Mouse (Mus musculus) hindbrain, embryonic 13.5 days (tissue): ENCODE results near the gene Lhfpl2. TPM values are rescaled to one million over a fixed set of nuclear protein-coding genes. Genes with fewer than 3 reads are reported as not detected.

Experiments used
- ATAC-seq: fragments of 200-750 bp; cut with Nextera tagmentation; 2 replicates; pipeline ENCODE4 v1.8.0; 2017; ENCODE audit warnings: moderate TSS enrichment; ENCODE audit not compliant: low FRiP score
- H3K27ac ChIP-seq: fragments of 300-500 bp; sonication (generic); 2 replicates; pipeline ENCODE4 v1.5.1; 2015; ENCODE audit warnings: inconsistent platforms, mild to moderate bottlenecking, moderate library complexity
- H3K27me3 ChIP-seq: fragments of 300-500 bp; sonication (generic); 2 replicates; pipeline ENCODE4 v1.6.1; 2015; ENCODE audit warnings: mild to moderate bottlenecking, inconsistent platforms
- H3K36me3 ChIP-seq: fragments of 300-500 bp; sonication (generic); 2 replicates; pipeline ENCODE4 v1.6.1; 2015; ENCODE audit warnings: mild to moderate bottlenecking, inconsistent platforms
- H3K4me1 ChIP-seq: fragments of 300-500 bp; sonication (generic); replicated peaks from 2 replicates; pipeline ENCODE4 v1.6.1; 2015; ENCODE audit warnings: inconsistent platforms
- H3K4me2 ChIP-seq: fragments of 300-500 bp; sonication (generic); 2 replicates; pipeline ENCODE4 v1.6.1; 2015; ENCODE audit warnings: inconsistent platforms, mild to moderate bottlenecking, moderate library complexity
- H3K4me3 ChIP-seq: fragments of 300-500 bp; sonication (generic); 2 replicates; pipeline ENCODE4 v1.5.1; 2015; ENCODE audit warnings: mild to moderate bottlenecking, inconsistent platforms
- H3K9ac ChIP-seq: fragments of 300-500 bp; sonication (generic); 2 replicates; pipeline ENCODE4 v1.6.1; 2015; ENCODE audit warnings: mild to moderate bottlenecking, inconsistent platforms
- H3K9me3 ChIP-seq: fragments of 300-500 bp; sonication (generic); 2 replicates; pipeline ENCODE4 v1.6.1; 2016; ENCODE audit warnings: inconsistent platforms
- WGBS: fragments of 180-500 bp; shearing (Covaris S2); methylation state at CpG from one replicate; pipeline ENCODE4 v1.1.7; 2015; 5-methylcytosine and 5-hydroxymethylcytosine counted together
- polyA plus RNA-seq: library from polyadenylated mRNA; unstranded; fragments of >200 nt; fragmentation: Nextera tagmentation; extraction: Ambion mirVana; gene quantifications from 2 replicates; pipeline ENCODE4 v1.2.1, GENCODE M21; 2015

The Lhfpl2 gene
- polyA plus RNA-seq, 1 experiment from 2014 or later = 18.4 TPM

DNA sequence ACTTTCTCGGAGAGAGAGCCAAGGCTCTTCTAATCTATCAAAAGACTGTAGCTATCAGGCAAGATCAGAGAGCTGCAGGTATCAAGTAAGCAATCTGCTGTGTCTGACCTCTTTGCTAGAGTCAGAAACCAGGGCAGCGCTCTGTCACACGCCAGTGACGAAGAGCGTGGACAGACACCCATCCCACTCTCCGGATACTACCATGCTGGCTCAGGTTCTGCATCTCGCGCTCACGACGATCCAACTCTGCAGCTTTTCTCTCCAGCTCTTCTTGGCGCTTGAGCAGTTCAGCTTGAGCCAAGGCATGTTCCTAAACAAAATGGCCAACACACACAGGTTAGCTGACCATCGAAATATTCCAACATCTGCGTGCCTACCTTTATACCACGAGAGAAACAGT lies 174.3 kb downstream of the Lhfpl2 start:
- Histone ChIP-seq H3K9ac (no peak overlapping the region), H3K9me3 (no peaks in the 10 kb centered on the region), H3K4me3 (no peak overlapping the region), H3K27ac (no peak overlapping the region), H3K4me2 (no peak overlapping the region), H3K36me3 (peaks cover 31% of the 10 kb centered on the region), H3K4me1 (no peaks in the 10 kb centered on the region), H3K27me3 (no peaks in the 10 kb centered on the region)
- WGBS = 93% methylated on average over 14 of the region's 14 CpGs
- no peak for ATAC-seq

GRCm38 (mm10) chr13:94239488-94239887 lies 181.9 kb downstream of the Lhfpl2 start:
- H3K4me3 ChIP-seq = no peak overlapping the region
- no peak for ATAC-seq
- peaks cover 13% of the 10 kb centered on the region for H3K4me1 ChIP-seq
- H3K4me2 ChIP-seq = no peak overlapping the region
- no peak overlapping the region for H3K27ac ChIP-seq
- H3K9ac ChIP-seq = no peak overlapping the region
- no peaks in the 10 kb centered on the region for H3K36me3 ChIP-seq
- H3K27me3 ChIP-seq = no peaks in the 10 kb centered on the region
- WGBS = 69% methylated on average over 4 of the region's 4 CpGs
- no peaks in the 10 kb centered on the region for H3K9me3 ChIP-seq

GRCm38 (mm10) chr13:94240111-94240510 lies 182.5 kb downstream of the Lhfpl2 start:
- no peaks in the 10 kb centered on the region for H3K9me3 ChIP-seq
- no peaks in the 10 kb centered on the region for H3K27me3 ChIP-seq
- 77% methylated on average over 6 of the region's 6 CpGs for WGBS
- H3K4me1 ChIP-seq = peaks cover 13% of the 10 kb centered on the region
- no peak overlapping the region for H3K4me2 ChIP-seq
- H3K4me3 ChIP-seq = no peak overlapping the region
- H3K36me3 ChIP-seq = no peaks in the 10 kb centered on the region
- H3K27ac ChIP-seq = no peak overlapping the region
- no peak overlapping the region for H3K9ac ChIP-seq
- ATAC-seq = no peak

DNA sequence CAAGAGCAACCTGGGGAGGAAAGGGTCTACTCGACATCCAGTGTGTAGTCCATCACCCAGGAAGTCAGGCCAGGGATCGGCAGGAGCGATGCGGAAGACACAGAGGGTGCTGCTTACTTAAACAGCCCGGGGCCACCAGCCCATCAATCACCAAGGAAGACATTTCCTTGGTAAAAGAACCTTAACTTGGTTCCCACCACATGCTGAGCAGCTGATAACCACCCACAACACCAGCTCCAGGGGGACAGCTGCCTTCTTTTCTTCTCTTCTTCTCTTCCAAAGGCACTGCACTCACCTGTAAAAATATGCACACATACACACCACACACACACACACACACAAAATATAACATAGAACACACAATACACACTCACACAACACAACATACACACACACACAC lies 183.3 kb downstream of the Lhfpl2 start:
- Histone ChIP-seq H3K4me3 (no peak overlapping the region), H3K9me3 (no peaks in the 10 kb centered on the region), H3K36me3 (no peaks in the 10 kb centered on the region), H3K27ac (no peak overlapping the region), H3K4me2 (no peak overlapping the region), H3K4me1 (peaks cover 17% of the 10 kb centered on the region), H3K9ac (no peak overlapping the region), H3K27me3 (no peaks in the 10 kb centered on the region)
- WGBS = 40% methylated on average over 5 of the region's 5 CpGs
- no peak for ATAC-seq

- Histone ChIP-seq H3K4me1 (peaks cover 20% of the 10 kb centered on the region), H3K4me2 (no peak overlapping the region), H3K9ac (no peak overlapping the region), H3K27ac (no peak overlapping the region), H3K4me3 (no peak overlapping the region), H3K27me3 (no peaks in the 10 kb centered on the region), H3K36me3 (no peaks in the 10 kb centered on the region), H3K9me3 (no peaks in the 10 kb centered on the region)
- 39% methylated on average over 4 of the region's 4 CpGs for whole genome bisulfite sequencing
- ATAC-seq = no peak
Measured at GRCm38 (mm10) chr13:94241892-94242524, 184.4 kb downstream of the Lhfpl2 start.

GRCm38 (mm10) chr13:94242897-94243296 lies 185.3 kb downstream of the Lhfpl2 start:
- H3K4me2 ChIP-seq = no peak overlapping the region
- H3K4me3 ChIP-seq = no peak overlapping the region
- WGBS = 50% methylated on average over 2 of the region's 2 CpGs
- H3K27ac ChIP-seq = no peak overlapping the region
- no peaks in the 10 kb centered on the region for H3K27me3 ChIP-seq
- no peaks in the 10 kb centered on the region for H3K36me3 ChIP-seq
- H3K9ac ChIP-seq = no peak overlapping the region
- ATAC-seq = no peak
- H3K9me3 ChIP-seq = no peaks in the 10 kb centered on the region
- peaks cover 25% of the 10 kb centered on the region for H3K4me1 ChIP-seq

Other genes with a start within 250 kb of the Lhfpl2 start
- 134 and 137 TPM in 2 replicates for gene Scamp1, start 228.1 kb downstream of the Lhfpl2 start, polyA plus RNA-seq